Comparison of ENCODE assay signal across 8 mouse cellular contexts in the genomic region with DNA sequence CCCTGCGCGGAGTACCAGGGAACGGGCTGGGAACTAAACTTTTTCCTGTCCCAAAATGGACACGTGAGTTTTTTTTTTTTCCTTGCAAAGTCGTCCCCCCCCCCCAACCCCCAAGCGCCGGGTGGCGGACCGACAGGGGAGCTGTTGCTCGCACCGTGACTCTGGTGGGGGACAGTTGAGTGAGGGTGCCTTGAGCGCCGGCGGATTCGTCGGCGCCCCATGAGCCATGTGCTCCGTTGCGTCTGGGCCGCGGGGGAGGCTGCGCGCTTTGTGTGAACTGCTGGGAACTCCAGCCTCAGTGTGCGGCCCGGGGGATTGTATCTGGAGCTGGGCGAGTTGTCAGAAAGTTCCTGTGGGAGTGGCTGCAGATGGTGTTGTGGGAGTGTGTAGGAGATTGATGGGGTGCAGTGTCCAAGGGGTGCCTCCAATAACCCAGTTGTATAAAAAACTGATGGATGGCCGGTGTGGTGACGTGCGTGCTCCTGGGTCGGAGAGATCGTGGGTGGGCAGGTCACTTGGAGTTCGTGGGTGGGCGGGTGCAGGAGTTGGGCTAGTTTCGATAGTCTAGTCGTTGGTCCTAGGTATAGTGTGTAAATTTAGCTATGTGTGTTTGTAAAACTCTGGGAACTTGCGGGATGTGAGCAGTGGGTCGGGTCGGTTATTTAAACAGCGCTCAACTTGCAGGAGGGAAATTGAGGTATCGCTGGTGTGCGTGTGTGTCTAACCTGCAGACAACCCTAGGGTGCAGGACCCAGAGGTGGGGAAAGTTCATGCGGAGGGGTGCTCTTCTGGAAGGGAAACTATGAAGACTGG. TPM values are rescaled to one million over a fixed set of nuclear protein-coding genes. Genes with fewer than 3 reads are reported as not detected.
DNase-seq lines count a peak whose midpoint lies in the region; ATAC-seq and TF ChIP-seq lines count a peak whose summit lies in the region.

No protein-coding gene starts in this region.

- TF ChIP-seq CTCF in liver, embryonic 14.5 days (IDR thresholded peaks at IDR 0.05; ENCODE audit: low read depth): 0 out of 2 replicates have a peak, but pooled peaks have one; percentile 8
- TF ChIP-seq CTCF in stomach, postnatal 0 days (IDR thresholded peaks at IDR 0.05; ENCODE audit: low read depth): peak; percentile 36; the same call in 1 of the 2 replicates

- peak overlapping the region; percentile 83 for H3K4me2 ChIP-seq in heart, embryonic 11.5 days
- peak overlapping the region; percentile 64 for H3K4me2 ChIP-seq in kidney, embryonic 14.5 days (replicated peaks; ENCODE audit: low read depth, low read length)
- peak overlapping the region; percentile 86 for H3K4me2 ChIP-seq in liver, embryonic 14.5 days (ENCODE audit: low read depth)
- peak overlapping the region; percentile 96 for H3K4me2 ChIP-seq in stomach, postnatal 0 days (replicated peaks; ENCODE audit: low read depth)

- peaks cover 23% of the 10 kb centered on the region for H3K36me3 ChIP-seq in erythroblast, embryonic 14.5 days (ENCODE audit: control insufficient read depth)
- H3K36me3 ChIP-seq in heart, embryonic 11.5 days (ENCODE audit: control insufficient read depth, insufficient read depth, low read length): peaks cover 8% of the 10 kb centered on the region; the same call in 1 of the 2 replicates
- peaks cover 32% of the 10 kb centered on the region for H3K36me3 ChIP-seq in kidney, embryonic 14.5 days (ENCODE audit: control insufficient read depth, insufficient read depth, low read length)
- H3K36me3 ChIP-seq in liver, embryonic 14.5 days (replicated peaks; ENCODE audit: control insufficient read depth, insufficient read depth, low read depth): no peaks in the 10 kb centered on the region; the same call in 1 of the 2 replicates
- H3K36me3 ChIP-seq in stomach, postnatal 0 days (ENCODE audit: control insufficient read depth, insufficient read depth, low read length): no peaks in the 10 kb centered on the region

- ATAC-seq in erythroblast, adult 5-6 weeks (replicated peaks; ENCODE audit: low FRiP score, poor library complexity, severe bottlenecking): no peak
- 0 out of 2 replicates have a peak, but pooled peaks have one; percentile 3 for ATAC-seq in heart, embryonic 11.5 days (replicated peaks; ENCODE audit: insufficient number of reproducible peaks, low FRiP score, low TSS enrichment)
- ATAC-seq in kidney, embryonic 14.5 days (ENCODE audit: low FRiP score, low TSS enrichment): peak; percentile 67
- peak; percentile 4 for ATAC-seq in liver, embryonic 14.5 days (ENCODE audit: insufficient read depth)
- peak; percentile 39 for ATAC-seq in stomach, postnatal 0 days (ENCODE audit: low FRiP score, low TSS enrichment)

- peak overlapping the region; percentile 68 for H3K4me3 ChIP-seq in erythroblast, embryonic 14.5 days (replicated peaks)
- peak overlapping the region; percentile 94 for H3K4me3 ChIP-seq in heart, embryonic 11.5 days (ENCODE audit: low read depth, low read length)
- peak overlapping the region; percentile 77 for H3K4me3 ChIP-seq in kidney, embryonic 14.5 days (ENCODE audit: low read length)
- H3K4me3 ChIP-seq in liver, embryonic 14.5 days (ENCODE audit: insufficient read depth in 1 of 2, low read depth in 2 of 2, low read length in 2 of 2): peak overlapping the region; percentile 54 to 69
- H3K4me3 ChIP-seq in stomach, postnatal 0 days (ENCODE audit: low read depth, low read length): peak overlapping the region; percentile 76

- TF ChIP-seq EP300 in liver, embryonic 14.5 days (IDR thresholded peaks at IDR 0.05; ENCODE audit: low read depth): no peak
- no peak for TF ChIP-seq EP300 in stomach, postnatal 0 days (optimal IDR thresholded peaks at IDR 0.05)

- H3K27ac ChIP-seq in heart, embryonic 11.5 days (ENCODE audit: low read depth, low read length): peak overlapping the region; percentile 94
- peak overlapping the region; percentile 96 for H3K27ac ChIP-seq in kidney, embryonic 14.5 days (ENCODE audit: low read depth, low read length)
- H3K27ac ChIP-seq in liver, embryonic 14.5 days: peak overlapping the region; percentile 26; the same call in 1 of the 2 replicates
- peak overlapping the region; percentile 89 for H3K27ac ChIP-seq in stomach, postnatal 0 days (replicated peaks)

- peak overlapping the region; percentile 96 for H3K9ac ChIP-seq in heart, embryonic 11.5 days (ENCODE audit: low read depth, low read length)
- H3K9ac ChIP-seq in kidney, embryonic 14.5 days (ENCODE audit: low read depth, low read length): peak overlapping the region; percentile 90
- H3K9ac ChIP-seq in liver, embryonic 14.5 days (replicated peaks): peak overlapping the region; percentile 65
- peak overlapping the region; percentile 86 for H3K9ac ChIP-seq in stomach, postnatal 0 days (ENCODE audit: low read length)

- WGBS in heart, embryonic 11.5 days (ENCODE audit: insufficient replicate concordance): under 1% methylated on average over 41 of the region's 42 CpGs
- WGBS in kidney, embryonic 14.5 days: under 1% methylated on average over 41 of the region's 42 CpGs
- under 1% methylated on average over 42 of the region's 42 CpGs for WGBS in liver, embryonic 14.5 days (ENCODE audit: insufficient replicate concordance)
- under 1% methylated on average over 41 of the region's 42 CpGs for WGBS in stomach, postnatal 0 days

- H3K27me3 ChIP-seq in erythroblast, embryonic 14.5 days (ENCODE audit: control insufficient read depth): no peaks in the 10 kb centered on the region; the same call in 1 of the 2 replicates
- H3K27me3 ChIP-seq in heart, embryonic 11.5 days (ENCODE audit: control insufficient read depth, insufficient read depth, low read length): no peaks in the 10 kb centered on the region
- no peaks in the 10 kb centered on the region for H3K27me3 ChIP-seq in kidney, embryonic 14.5 days (ENCODE audit: control insufficient read depth, insufficient read depth, low read length)
- H3K27me3 ChIP-seq in liver, embryonic 14.5 days (ENCODE audit: control insufficient read depth, insufficient read depth, low read length): no peaks in the 10 kb centered on the region
- no peaks in the 10 kb centered on the region for H3K27me3 ChIP-seq in stomach, postnatal 0 days (ENCODE audit: control insufficient read depth, insufficient read depth, low read length)

- DNase-seq in embryo, embryonic 9.5 days (ENCODE audit: extremely low spot score): peak; percentile 63
- DNase-seq in liver, embryonic 14.5 days (ENCODE audit: low read depth in 3 of 3, low spot score in 3 of 3): no peak
- DNase-seq in neural tube, embryonic 10.5 days (ENCODE audit: extremely low spot score, low spot score): peak; percentile 73
- DNase-seq in stomach, postnatal 0 days (ENCODE audit: low spot score): peak; percentile 66

- peaks cover 42% of the 10 kb centered on the region for H3K4me1 ChIP-seq in erythroblast, embryonic 14.5 days (ENCODE audit: control insufficient read depth)
- H3K4me1 ChIP-seq in heart, embryonic 11.5 days (ENCODE audit: control insufficient read depth, insufficient read depth, low read length): peaks cover 38% of the 10 kb centered on the region
- H3K4me1 ChIP-seq in kidney, embryonic 14.5 days (ENCODE audit: control insufficient read depth, insufficient read depth, low read length): peaks cover 50% of the 10 kb centered on the region
- peaks cover 4 to 7% of the 10 kb centered on the region in 2 experiments; a peak in 3 of 4 replicates for H3K4me1 ChIP-seq in liver, embryonic 14.5 days (replicated peaks; ENCODE audit: control insufficient read depth in 2 of 2, insufficient read depth in 2 of 2, low read length in 1 of 2)
- peaks cover 22% of the 10 kb centered on the region; the same call in 1 of the 2 replicates for H3K4me1 ChIP-seq in stomach, postnatal 0 days (replicated peaks; ENCODE audit: control insufficient read depth, insufficient read depth)

- H3K9me3 ChIP-seq in erythroblast, embryonic 14.5 days (ENCODE audit: control insufficient read depth, low read length): no peaks in the 10 kb centered on the region
- H3K9me3 ChIP-seq in heart, embryonic 11.5 days (replicated peaks; ENCODE audit: control insufficient read depth, low read length): no peaks in the 10 kb centered on the region
- no peaks in the 10 kb centered on the region for H3K9me3 ChIP-seq in kidney, embryonic 14.5 days (ENCODE audit: control insufficient read depth, low read length)
- H3K9me3 ChIP-seq in liver, embryonic 14.5 days (ENCODE audit: control insufficient read depth, low read length): no peaks in the 10 kb centered on the region
- H3K9me3 ChIP-seq in stomach, postnatal 0 days (ENCODE audit: control insufficient read depth, low read length): no peaks in the 10 kb centered on the region

RNA-seq across cellular contexts. Expression of a gene that starts 1.4 kb away (rescaled TPM):
- polyA plus RNA-seq in erythroblast, embryonic 14.5 days (2012): 0.04 and 0.09 TPM in 2 replicates
- 0.77 and 2.3 TPM in 2 replicates for total RNA-seq in erythroblast, adult 5-6 weeks (2015; ENCODE audit: low replicate concordance)
- 2.8 and 2.9 TPM in 2 replicates for total RNA-seq in erythroblast, adult 5-6 weeks (2017; ENCODE audit: low replicate concordance)
- 42.7 and 44.1 TPM in 2 replicates for polyA plus RNA-seq in heart, embryonic 11.5 days (2014; fragmentation: Nextera tagmentation; extraction: Ambion mirVana)
- polyA plus RNA-seq in kidney, embryonic 14.5 days (2014; fragmentation: Nextera tagmentation; extraction: Ambion mirVana): 67.8 and 78.1 TPM in 2 replicates
- polyA plus RNA-seq in liver, embryonic 14.5 days (2012; rRNA removed): 3.8 and 4.9 TPM in 2 replicates
- polyA plus RNA-seq in liver, embryonic 14.5 days (2014; fragmentation: Nextera tagmentation; extraction: Ambion mirVana): 4.9 and 5.1 TPM in 2 replicates
- 11.9 and 13.3 TPM in 2 replicates for polyA plus RNA-seq in stomach, postnatal 0 days (2015; fragmentation: Nextera tagmentation; extraction: Ambion mirVana)

RNA-seq across cellular contexts. Expression of a gene that starts 16.5 kb away (rescaled TPM):
- 0.04 TPM in 1 of 2 replicates, not detected in the other for polyA plus RNA-seq in erythroblast, embryonic 14.5 days (2012)
- not detected in 2 replicates for total RNA-seq in erythroblast, adult 5-6 weeks (2015; ENCODE audit: low replicate concordance)
- 3.3 and 4.6 TPM in 2 replicates for total RNA-seq in erythroblast, adult 5-6 weeks (2017; ENCODE audit: low replicate concordance)
- polyA plus RNA-seq in heart, embryonic 11.5 days (2014; fragmentation: Nextera tagmentation; extraction: Ambion mirVana): 4.1 and 4.6 TPM in 2 replicates
- 6.4 and 7.4 TPM in 2 replicates for polyA plus RNA-seq in kidney, embryonic 14.5 days (2014; fragmentation: Nextera tagmentation; extraction: Ambion mirVana)
- polyA plus RNA-seq in liver, embryonic 14.5 days (2012; rRNA removed): 0.51 and 0.71 TPM in 2 replicates
- 0.71 and 0.78 TPM in 2 replicates for polyA plus RNA-seq in liver, embryonic 14.5 days (2014; fragmentation: Nextera tagmentation; extraction: Ambion mirVana)
- 2.4 and 2.7 TPM in 2 replicates for polyA plus RNA-seq in stomach, postnatal 0 days (2015; fragmentation: Nextera tagmentation; extraction: Ambion mirVana)

RNA-seq across cellular contexts. Expression of a gene that starts 21.7 kb away (rescaled TPM):
- 8.9 and 10.3 TPM in 2 replicates for polyA plus RNA-seq in erythroblast, embryonic 14.5 days (2012)
- 74.6 and 109 TPM in 2 replicates for total RNA-seq in erythroblast, adult 5-6 weeks (2015; ENCODE audit: low replicate concordance)
- 42.8 and 46.2 TPM in 2 replicates for total RNA-seq in erythroblast, adult 5-6 weeks (2017; ENCODE audit: low replicate concordance)
- 191 TPM in 2 replicates for polyA plus RNA-seq in heart, embryonic 11.5 days (2014; fragmentation: Nextera tagmentation; extraction: Ambion mirVana)
- 199 and 227 TPM in 2 replicates for polyA plus RNA-seq in kidney, embryonic 14.5 days (2014; fragmentation: Nextera tagmentation; extraction: Ambion mirVana)
- polyA plus RNA-seq in liver, embryonic 14.5 days (2012; rRNA removed): 74.3 and 80.3 TPM in 2 replicates
- polyA plus RNA-seq in liver, embryonic 14.5 days (2014; fragmentation: Nextera tagmentation; extraction: Ambion mirVana): 164 and 171 TPM in 2 replicates
- 221 and 227 TPM in 2 replicates for polyA plus RNA-seq in stomach, postnatal 0 days (2015; fragmentation: Nextera tagmentation; extraction: Ambion mirVana)

RNA-seq across cellular contexts. Expression of a gene that starts 45.8 kb away (rescaled TPM):
- polyA plus RNA-seq in erythroblast, embryonic 14.5 days (2012): 0.02 and 0.03 TPM in 2 replicates
- total RNA-seq in erythroblast, adult 5-6 weeks (2015; ENCODE audit: low replicate concordance): 1.5 and 1.7 TPM in 2 replicates
- total RNA-seq in erythroblast, adult 5-6 weeks (2017; ENCODE audit: low replicate concordance): 0.28 TPM in 1 of 2 replicates, not detected in the other
- polyA plus RNA-seq in heart, embryonic 11.5 days (2014; fragmentation: Nextera tagmentation; extraction: Ambion mirVana): 1.0 and 1.1 TPM in 2 replicates
- polyA plus RNA-seq in kidney, embryonic 14.5 days (2014; fragmentation: Nextera tagmentation; extraction: Ambion mirVana): 0.23 and 0.24 TPM in 2 replicates
- 0.89 and 0.90 TPM in 2 replicates for polyA plus RNA-seq in liver, embryonic 14.5 days (2012; rRNA removed)
- 1.4 and 2.2 TPM in 2 replicates for polyA plus RNA-seq in liver, embryonic 14.5 days (2014; fragmentation: Nextera tagmentation; extraction: Ambion mirVana)
- polyA plus RNA-seq in stomach, postnatal 0 days (2015; fragmentation: Nextera tagmentation; extraction: Ambion mirVana): 0.10 and 0.17 TPM in 2 replicates

Comparison
In these comparisons a context has a peak if more than half of its experiments do, and no peak if none do; other contexts are left out.
1. DNase-seq: peak in embryo, embryonic 9.5 days (single experiment), neural tube, embryonic 10.5 days (single experiment) and stomach, postnatal 0 days (single experiment); none in liver, embryonic 14.5 days (0 of 3).
2. H3K27ac ChIP-seq: peak in every context shown above with its lines; median percentile 96 in kidney, embryonic 14.5 days; 94 in heart, embryonic 11.5 days; 89 in stomach, postnatal 0 days; 26 in liver, embryonic 14.5 days.
3. Peak in every context shown above with its lines, with median percentiles within 50 percentile points of each other: H3K4me3 ChIP-seq, H3K4me2 ChIP-seq and H3K9ac ChIP-seq.